Mouse (Mus musculus) neutrophil, adult 5-6 weeks (primary cell): ENCODE measurements around the gene Gm4513. TPM values are rescaled to one million over a fixed set of nuclear protein-coding genes. Genes with fewer than 3 reads are reported as not detected.
"Not testable (repeated sequence)": the region's sequence is repeated elsewhere in the genome, so short reads cannot be mapped to it uniquely, and the experiment has no call there.

Experiments used
- ATAC-seq: fragments of 151-379, 151-347 bp; 2 replicates; pipeline ENCODE4 v1.8.0; 2017; ENCODE audit warnings: mild to moderate bottlenecking, moderate TSS enrichment; ENCODE audit not compliant: insufficient number of reproducible peaks, poor library complexity, low FRiP score, severe bottlenecking; ENCODE audit errors: extremely low read depth
- total RNA-seq: library from RNA; stranded (forward); fragments of 200-1000 nt; gene quantifications from 2 replicates; pipeline ENCODE4 v1.2.3, GENCODE M21; 2017

The Gm4513 gene
- total RNA-seq, result not detected in 2 replicates

DNA sequence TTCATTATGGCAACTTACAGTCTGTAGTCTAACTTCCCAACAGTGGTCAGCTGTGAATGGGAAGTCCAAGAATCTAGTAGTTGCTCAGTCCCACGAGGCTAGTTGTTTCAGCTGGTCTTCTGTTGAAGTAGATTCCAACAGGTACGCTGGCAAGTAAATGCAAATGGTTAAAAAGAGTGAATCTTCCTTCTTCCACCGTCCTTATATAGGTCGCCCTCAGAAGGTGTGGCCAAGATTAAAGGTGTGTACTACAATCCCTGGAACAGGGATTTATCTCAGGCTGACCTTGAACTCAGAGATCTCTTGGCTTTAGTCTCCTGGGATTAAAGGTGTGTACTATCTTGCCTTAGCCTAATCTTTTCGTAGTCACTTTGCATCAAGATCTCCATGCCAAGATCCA is at the start of gene Gm4513:
TSS of gene Gm4513 (minus strand) at position 101 of the 400 bp plus-strand sequence.
- ATAC-seq, result not testable (repeated sequence)

- not testable (repeated sequence) for ATAC-seq
Observed at GRCm38 (mm10) chr7:20576141-20576540, 22.7 kb downstream of the Gm4513 start, which contains the start of gene Gm4141. Gene Gm4141 (minus strand): TSS chr7:20576241.

DNA sequence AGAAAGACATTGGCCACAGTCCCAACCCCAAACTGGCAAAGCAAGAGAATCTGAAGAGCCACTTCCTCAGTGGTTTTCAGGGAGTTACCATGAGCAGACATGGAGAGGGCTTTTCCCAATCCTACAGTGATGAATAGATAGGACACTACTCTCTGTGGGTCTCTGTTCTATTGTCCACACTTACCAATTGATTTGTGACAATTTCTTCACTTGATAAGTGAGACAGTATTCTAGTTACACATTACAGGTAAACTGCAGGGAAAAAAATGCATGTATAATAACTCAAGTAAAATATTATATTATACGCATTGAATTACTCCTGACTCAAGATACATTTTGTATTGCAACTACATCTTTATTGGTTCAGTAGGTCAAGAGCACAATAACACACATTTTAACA is 53.2 kb downstream of the Gm4513 start, which contains the start of gene Gm5726:
TSS of gene Gm5726 (minus strand) at position 101 of the 400 bp plus-strand sequence.
- not testable (repeated sequence) for ATAC-seq

Other genes with a start within 250 kb of the Gm4513 start
- not detected in 2 replicates for gene Gm5728, start 223.6 kb downstream of the Gm4513 start, total RNA-seq
- gene Vmn1r100, start 181.1 kb downstream of the Gm4513 start, total RNA-seq, result not detected in 2 replicates
- not detected in 2 replicates for gene Vmn1r101, start 156.4 kb downstream of the Gm4513 start, total RNA-seq
- not detected in 2 replicates for gene Gm10670, start 124.1 kb downstream of the Gm4513 start, total RNA-seq
- gene Vmn1r103, start 88.5 kb downstream of the Gm4513 start, total RNA-seq, result not detected in 2 replicates
- not detected in 2 replicates for gene Vmn1r104, start 65.2 kb downstream of the Gm4513 start, total RNA-seq
- gene Gm5726, start 53.3 kb downstream of the Gm4513 start, total RNA-seq, result not detected in 2 replicates
- gene Gm4141, start 22.8 kb downstream of the Gm4513 start, total RNA-seq, result not detected in 2 replicates
- not detected in 2 replicates for gene Vmn1r107, start 69.9 kb upstream of the Gm4513 start, total RNA-seq
- not detected in 2 replicates for gene Vmn1r111, start 104.2 kb upstream of the Gm4513 start, total RNA-seq
- gene Gm10668, start 131.6 kb upstream of the Gm4513 start, total RNA-seq, result not detected in 2 replicates
- not detected in 2 replicates for gene Vmn1r112, start 172.2 kb upstream of the Gm4513 start, total RNA-seq
- gene Vmn1r113, start 188.3 kb upstream of the Gm4513 start, total RNA-seq, result not detected in 2 replicates
- not detected in 2 replicates for gene Vmn1r114, start 213.2 kb upstream of the Gm4513 start, total RNA-seq
- not detected in 2 replicates for gene Vmn1r115, start 246.0 kb upstream of the Gm4513 start, total RNA-seq